Mouse (Mus musculus) cerebellum, postnatal 36 days (tissue): ENCODE results near the gene Avl9.
A peak's percentile ranks its signal among the peaks of the same experiment; 100 is the strongest.

ENCODE experiments used
- DNase-seq, 2 experiments: peaks; one replicate each; pipeline ENCODE4 v3.0.0; 2021 to 2022; ENCODE audit warnings: mixed read lengths in 2 of 2

Gene Avl9

DNA sequence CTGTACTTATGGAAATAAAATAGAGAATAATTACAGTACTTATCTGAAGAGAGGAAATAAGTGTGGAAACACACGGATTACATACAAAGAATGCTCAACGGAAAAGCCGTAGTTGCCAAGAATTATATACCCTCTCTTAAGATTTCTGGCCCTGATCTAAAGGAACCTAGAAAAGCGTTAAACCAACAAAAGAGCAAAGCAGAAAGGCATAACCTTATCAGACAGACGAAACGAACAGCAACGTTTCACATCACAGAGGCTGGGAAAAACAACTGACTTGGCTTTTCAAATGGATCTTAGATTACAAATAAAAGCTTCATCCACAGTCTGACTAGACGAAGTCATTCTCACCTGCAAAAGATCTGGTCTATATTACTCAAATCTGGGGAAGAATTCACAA is 81.5 kb downstream of the Avl9 start:
- DNase-seq, result no peak

DNA sequence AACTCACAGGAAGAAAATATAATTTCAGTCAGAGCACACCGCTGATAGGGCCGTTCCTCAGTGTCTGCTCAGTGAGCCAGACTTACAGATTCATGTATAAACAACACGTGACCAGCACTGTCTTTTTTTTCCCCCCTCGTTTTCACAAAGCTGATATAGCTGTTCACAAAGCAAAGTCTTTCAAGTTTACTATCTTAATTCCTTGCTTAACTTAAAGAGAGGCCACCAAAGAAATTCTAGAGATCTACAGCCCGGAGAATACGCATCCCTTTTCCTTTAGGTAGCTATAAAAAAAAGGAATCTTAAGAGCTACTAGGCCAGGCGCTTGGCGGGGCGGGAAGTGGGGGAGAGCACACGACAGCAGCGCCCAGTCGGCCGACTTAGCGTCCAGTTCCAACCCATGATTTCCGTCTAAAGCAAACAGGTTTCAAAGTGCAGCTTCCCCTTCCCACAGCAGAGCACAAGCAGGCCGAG is 82.0 kb downstream of the Avl9 start:
- peak in 1 of 2 experiments; percentile 18 for DNase-seq

DNA sequence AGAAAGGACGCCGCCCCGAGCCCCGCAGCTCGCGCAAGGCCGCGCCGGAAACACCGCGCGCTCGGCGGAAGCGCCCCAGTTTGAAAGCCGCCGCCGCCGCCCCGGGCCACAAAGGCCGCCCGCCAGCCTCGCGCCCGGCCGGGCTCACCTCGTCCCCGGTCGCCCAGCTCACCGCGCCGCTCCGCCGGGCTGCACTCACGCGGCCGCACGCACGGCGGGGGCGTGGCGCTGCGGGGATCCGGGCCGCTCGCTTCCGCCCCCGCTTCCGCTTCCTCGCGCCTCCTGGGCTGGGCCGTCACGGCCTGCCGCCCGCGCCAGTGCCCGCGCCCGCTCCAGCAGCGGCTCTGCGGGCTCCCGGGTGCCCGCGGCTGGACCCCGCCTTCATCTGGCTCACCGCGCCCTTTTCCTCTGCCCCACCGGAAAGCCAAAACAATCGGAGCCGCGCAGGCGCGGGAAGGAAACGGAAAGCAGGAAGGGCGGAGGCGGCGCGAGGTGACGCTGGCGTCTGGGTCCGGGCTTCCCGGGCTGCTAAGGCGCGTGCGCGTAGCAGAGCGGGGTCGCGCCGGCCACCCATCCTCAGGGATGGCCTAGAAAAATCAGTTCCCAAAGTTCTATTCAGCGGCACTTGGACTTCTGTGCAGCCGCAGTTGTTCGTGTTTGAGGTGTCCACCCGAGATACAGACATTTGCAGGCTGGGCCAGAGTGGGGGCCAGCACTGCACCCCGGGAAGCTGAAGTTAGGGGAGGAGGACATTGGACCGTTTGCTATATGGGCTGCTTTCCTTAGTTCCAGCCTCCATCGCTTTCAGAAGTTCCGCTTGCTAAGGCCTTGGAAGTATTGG is 82.8 kb downstream of the Avl9 start, which contains the start of gene Kbtbd2:
TSS of gene Kbtbd2 (minus strand) at position 503 of the 841 bp plus-strand sequence.
- peak; percentile 94 to 95 for DNase-seq

DNA sequence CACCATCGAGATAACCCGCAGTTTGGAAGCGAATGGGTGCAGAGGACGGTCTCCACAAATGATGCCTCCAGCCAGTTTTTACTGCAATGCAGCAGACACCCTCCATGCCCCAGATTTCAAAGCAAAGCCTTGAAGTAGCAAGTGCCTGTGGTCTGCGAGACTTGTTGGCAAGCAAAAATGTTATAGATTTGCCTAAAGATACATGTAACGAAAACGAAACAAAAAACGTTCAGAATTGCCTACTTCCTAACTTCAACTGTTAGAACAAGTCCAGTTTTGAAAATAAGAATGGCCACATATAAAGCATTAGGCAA is 83.4 kb downstream of the Avl9 start:
- DNase-seq, result no peak

DNA sequence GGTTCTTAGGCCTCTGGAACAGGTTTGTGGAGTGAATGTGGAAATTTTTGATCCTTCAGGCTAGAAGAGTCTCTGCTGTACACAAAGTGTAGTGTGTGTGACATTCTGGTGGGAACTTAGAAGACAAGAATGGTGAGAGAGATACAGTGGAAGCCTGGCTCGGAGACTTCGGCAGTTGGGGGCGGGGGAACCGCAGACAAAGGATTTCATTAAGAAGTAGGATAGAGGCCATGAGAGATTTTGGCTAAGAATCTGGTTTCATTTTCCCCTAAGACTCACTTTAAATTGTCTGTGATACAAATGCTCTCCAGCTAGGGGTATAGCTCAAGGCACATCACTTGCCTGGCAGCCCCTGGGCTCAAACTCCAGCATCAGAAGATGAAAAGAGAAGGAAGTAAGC is 90.3 kb downstream of the Avl9 start:
- DNase-seq, result no peak

DNA sequence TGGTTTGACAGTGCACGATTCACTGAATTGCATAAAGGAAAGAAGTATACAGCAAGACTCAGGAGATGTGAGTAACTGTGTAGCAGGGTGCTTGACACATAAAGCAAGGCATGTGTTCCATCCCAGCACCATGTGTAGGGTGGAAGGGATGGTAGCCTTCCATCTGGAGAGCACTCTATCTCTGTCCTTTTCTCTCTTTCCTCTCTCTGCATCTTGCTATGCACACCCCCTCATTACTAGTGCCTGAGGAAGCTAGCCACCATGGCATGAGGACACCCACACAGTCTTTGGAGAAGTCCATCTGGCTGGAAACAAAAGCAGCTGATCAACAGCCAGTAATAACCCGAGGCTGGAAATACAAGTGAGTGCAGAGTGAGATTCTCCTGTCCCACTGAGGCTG is 91.5 kb downstream of the Avl9 start:
- DNase-seq, result no peak

DNA sequence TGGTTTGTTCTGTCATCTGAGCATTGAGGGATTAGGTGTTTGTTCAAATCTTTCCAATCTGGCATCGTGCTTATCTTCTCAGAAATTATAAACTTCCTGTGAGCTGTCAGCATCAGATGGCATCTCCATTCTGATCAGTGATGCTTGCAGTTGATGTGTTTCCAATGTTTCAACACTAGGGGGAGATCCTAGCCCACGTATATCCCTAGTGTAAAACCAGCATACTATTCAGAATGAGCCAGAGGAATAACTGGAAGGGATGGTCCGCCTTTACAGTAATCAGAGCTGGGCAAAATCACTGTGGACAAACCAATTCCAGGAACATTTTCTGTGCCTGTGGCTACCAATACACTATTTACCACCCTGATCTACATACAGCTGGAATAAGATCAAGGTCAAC is 94.0 kb downstream of the Avl9 start:
- peak; percentile 10 to 53 for DNase-seq
